Mouse (Mus musculus) megakaryocyte, adult 5-6 weeks (primary cell): Measurements from ENCODE around the gene Ghr. TPM values are rescaled to one million over a fixed set of nuclear protein-coding genes. Genes with fewer than 3 reads are reported as not detected.

ENCODE experiments used
- ATAC-seq: 2 replicates; pipeline ENCODE4 v1.8.0; 2016; ENCODE audit warnings: mild to moderate bottlenecking, inconsistent platforms; ENCODE audit not compliant: poor library complexity, severe bottlenecking
- total RNA-seq, 2 experiments: library from RNA; stranded (forward) in 1 of 2; stranded (reverse) in 1 of 2; fragments of 153-499, 151-499 nt in 1 of 2; fragments of 221-1000, 200-1000 nt in 1 of 2; gene quantifications; 2 replicates each; pipeline versions ENCODE4 v1.2.3 to v1.2.4; 2015 to 2017

The Ghr gene
- total RNA-seq, 2 experiments from 2014 or later: 1.0 to 1.1 TPM

DNA sequence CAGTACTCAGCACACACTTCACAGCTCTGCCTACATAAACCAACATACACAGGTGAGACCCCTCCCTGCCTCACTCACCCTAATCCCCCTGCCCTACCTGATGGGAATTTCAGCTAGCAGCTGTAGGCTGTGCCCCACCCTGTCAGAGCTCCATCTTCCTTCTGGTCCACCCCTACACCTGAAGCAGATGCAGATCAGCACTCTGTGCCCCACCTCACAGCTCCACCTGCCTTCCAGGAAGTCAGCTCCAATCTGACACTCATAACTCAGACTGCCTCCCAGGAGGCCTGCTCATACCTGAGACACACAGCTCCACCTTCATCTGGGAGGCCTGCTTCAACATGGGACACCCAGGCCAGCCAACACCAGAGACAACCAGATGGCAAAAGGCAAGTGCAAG is 192.6 kb downstream of the Ghr start:
- no peak for ATAC-seq

DNA sequence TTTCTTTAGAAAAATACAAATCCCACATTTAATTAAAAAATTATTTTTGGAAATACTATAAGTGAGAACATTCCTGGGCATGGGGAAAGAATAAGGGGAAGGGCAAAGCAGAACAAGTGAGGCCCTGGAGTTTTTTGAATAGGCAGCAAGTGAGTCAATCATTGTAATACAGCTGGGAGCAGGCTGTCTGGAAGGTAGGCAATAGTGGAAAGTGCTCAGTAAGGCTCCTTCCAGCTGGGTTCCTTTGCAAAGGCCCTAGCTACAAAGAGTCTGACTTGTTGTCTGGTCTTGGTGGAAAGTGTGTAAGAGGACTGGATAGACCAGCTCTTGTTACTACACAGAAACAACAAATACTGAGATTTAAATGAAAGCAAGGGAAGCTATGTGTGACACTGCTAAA is 194.3 kb downstream of the Ghr start:
- no peak for ATAC-seq

DNA sequence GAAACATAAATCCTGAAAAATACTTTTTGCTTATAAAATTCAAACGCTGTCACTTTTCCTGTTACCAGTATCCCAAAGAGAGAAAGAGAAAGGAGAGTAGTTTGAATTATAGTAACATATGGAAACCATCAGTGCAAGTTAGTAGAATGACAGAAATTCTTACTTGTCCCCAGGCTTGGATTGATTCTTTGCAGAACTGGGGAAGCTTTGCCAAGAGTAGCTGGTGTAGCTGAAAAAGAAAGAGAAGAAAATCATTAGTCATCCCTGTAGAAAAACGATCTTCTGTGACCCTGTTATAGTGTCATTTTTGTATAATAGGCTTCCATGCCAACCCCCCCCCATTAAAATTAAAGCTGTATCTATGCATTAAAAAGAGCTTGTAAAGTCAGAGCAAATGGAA is 194.8 kb downstream of the Ghr start:
- no peak for ATAC-seq

DNA sequence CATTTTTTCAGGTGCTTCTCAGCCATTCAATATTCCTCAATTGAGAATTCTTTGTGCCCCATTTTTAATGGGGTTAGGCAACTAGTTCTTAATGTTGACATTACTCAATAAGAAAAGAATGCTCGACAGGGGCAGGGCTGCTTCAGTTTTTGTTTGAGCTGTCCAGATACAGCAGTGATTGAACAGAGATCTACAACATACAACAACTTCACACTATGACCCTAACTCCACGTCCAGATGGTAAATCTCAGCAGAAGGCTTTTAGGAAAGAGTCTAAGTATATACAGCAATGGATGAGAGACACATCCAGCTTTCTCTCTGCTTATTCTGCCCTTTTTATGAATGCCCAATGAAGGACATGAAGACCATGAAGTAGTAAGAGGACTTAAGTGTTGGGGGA is 199.5 kb downstream of the Ghr start:
- ATAC-seq: no peak

DNA sequence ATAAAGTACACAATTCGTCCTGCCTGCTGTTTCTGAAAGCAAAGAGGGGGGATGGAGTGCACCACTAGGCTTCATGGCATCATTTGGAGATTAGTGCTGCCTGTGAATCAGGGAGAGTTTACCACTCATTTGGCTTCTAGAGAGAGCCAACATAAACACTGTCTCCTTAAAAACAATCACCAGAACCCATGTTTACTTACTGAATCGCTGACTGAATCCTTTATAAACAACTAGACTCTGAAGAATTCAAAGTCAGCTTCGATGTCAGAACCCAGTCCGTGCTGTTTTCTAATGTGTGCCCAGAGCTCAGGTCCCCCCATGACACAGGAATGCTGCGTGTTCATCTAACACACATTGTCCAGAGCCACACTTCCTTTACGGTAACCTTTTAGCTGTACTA is 201.9 kb downstream of the Ghr start:
- ATAC-seq: no peak

DNA sequence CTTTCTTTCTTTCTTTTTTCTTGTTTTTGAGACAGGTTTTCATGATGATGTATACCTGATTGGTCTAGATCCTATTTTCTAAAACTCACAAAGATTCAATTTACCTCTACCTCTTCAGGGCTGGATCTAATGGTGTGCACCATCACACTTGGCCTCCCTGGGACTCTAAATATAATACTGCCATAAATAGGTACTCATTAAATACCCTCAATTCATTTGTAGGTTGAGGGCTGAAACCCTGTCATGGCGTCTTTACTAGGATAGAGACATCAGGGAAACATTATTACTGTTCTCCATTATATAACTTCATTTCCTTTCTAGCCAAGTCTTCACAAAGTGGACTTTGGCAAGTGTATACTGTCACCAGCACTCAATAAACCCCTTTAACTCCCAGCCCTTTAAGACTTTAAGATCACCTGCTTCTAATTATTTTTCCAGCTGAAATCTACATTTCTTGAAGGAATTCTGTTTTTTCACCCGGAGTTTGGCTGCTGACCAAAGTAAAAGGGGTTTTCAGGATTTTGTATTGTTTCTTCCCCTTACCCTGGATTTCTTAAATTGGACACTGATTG is 214.9 kb downstream of the Ghr start:
- ATAC-seq: no peak

DNA sequence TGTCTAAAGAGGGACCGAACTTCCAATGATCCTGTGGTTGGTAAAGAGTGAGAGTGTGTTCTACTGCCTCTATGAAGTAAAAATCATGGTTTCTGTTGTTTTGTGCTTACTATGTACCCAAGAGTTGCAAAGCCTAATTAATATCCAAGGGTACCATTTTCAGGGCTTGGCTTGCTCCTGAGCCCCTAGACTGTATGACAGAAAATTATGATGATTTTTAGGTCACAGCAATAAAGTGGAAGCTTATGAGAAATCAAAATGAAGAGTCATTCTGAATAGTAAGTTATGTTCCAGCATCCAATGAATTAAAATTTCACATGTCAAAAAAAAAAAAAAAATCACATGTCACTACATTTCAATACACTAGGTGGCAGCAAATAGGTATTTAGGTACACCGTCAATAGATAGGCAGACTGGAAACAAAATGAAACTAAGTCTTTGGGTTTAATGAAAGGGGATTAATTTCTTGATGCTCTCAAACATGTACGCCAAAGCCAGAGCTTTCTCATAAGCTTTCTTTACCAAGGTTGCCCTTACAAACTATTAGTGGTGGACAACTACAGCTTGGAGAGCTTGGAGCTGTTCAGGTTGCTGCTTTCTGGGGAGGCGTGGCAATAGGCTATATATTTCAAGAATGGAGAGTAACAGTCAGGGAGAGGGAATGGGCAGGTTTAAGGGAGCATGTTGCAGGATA is 227.1 kb downstream of the Ghr start:
- ATAC-seq: no peak

DNA sequence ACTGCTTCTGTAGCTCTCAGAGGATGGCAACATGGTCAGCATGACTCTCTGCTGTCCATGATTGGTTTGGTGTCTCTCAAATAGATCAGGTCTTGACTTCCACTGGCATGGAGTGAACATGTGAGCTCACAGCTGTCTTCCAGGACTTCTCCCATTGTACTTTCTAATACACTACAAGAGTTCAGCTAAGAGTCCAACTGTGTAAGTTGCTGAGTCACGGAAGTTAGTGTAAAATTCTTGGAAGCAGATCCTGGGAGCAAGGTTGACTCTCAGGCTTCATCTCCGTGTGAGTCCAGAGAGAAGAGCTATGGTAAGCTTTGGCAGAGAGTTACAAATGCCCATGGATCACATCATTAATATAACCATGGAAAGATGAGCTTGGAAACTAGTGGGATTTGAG is 229.6 kb downstream of the Ghr start:
- ATAC-seq: no peak

DNA sequence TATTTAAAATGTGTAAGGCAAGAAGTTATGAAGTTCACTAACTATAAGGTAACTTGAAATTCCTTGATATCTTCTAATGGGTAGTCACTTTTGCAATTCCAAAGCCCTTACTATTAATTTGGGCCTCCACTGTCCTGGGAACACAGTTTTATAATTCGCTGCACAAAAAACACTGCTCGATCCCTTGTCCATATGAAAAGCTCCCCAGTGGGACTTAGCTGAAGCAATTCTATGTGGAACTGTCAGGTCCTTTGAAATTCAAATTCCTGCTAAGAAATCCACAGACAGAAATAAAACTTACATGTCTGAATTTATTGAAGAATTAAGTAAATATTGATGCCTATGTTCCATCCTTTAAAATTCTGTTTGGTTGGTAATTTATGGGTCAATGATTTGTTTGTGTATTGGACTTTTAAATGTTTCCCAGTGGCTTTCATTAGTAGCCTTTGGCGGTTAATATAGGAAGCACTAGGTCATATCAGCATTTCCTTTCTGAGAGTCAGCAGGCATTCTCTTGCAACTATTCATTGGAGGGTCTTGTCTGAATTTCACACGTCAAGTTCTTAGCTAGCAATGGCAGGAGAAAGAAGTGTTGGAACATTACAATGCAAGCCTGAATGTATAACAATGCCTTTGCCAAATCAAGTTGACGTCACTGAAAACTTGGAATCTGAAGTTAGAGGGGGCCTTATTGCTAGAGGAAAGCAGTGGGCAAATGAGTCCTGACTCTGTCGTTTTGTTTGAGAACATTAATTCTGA is 233.8 kb downstream of the Ghr start:
- ATAC-seq: no peak

DNA sequence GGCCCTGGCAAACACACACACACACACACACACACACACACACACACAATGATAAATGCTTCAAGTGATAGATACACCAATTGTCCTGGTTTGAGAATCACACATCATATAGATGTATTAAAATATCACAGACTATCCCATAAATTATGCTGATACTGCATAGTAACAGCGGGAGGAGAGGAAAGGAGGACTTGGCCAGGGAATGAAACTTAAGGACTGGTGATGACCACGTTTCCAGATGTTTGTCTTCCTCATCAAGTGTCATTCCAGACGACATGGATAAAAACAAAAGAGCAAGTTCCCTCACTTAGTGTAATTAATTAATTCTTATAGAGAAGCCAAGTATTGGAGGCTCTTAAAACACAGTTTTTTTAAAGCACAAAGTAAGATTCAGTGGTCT is 236.6 kb downstream of the Ghr start:
- ATAC-seq: no peak

DNA sequence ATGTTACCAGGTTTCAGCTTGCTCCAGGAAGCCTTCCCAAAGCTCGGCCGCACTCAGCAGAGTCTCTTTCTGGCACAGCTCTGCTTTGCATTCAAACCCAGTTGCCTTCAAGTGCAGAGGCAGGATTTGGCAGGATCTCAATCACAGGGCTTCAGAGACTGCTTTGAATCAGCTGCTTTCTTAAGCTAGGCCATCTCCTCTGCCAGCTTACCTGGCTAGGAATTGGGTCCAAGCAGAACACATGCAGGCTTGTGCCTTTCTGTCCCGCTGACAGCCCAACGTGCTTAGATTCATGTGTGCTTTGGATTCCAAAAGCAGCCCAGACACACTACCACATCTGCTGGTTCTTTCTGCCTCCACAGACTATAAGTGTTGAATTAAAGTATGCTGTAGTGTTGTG is 238.7 kb downstream of the Ghr start:
- no peak for ATAC-seq

DNA sequence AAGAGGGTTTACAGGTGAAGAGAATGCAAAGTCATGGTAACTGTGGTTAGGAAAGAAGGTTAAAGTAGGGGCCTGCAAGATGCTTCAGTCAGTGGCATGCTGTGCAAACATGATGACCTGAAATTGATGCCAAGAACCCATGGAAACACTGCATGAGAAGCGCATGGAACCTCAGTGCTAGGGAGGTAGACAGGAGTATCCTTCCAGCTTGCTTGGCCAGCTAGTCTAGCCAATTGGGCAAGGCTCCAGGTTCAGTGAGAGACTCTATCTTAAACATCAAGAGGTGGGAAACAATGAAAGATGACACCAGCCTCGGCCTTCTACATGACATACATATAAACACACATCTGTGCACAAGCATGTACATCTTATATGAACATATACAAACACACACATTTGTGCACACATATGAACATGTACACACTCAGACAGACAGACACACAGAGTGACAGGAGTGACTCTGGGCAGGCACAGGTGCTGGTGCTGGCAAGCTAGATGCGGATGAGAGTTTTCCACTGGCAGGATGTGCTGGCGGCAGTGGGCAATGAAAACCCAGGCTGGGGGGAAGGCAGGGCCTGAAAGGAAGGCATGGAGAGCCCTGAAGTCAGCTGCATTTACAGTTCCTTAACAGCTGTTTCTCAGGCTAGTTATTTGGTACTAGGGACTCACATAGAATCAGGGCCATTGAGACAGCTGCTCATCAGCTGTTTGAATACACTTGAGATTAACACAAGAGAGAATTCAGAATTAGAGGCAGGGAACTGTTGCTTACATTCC is 241.3 kb downstream of the Ghr start:
- ATAC-seq: no peak

DNA sequence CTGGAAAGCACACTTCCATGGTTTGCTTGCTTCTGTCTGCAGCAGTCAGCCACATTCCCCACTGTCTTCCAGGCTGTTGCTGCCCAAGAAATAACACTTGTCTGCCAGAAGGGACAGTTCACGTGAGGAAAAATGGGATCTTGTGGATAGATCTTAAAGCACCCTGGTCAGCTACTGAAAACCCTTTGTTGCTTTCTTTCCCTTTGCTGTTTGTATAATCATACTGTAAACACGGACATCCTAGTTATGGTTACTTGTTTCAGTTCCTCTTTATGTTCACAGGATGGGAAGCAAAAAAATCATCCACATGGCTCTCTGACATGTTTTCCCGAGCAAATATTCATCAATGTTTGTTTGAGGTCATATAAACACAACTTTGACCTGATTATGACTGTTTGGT is 243.4 kb downstream of the Ghr start:
- no peak for ATAC-seq

DNA sequence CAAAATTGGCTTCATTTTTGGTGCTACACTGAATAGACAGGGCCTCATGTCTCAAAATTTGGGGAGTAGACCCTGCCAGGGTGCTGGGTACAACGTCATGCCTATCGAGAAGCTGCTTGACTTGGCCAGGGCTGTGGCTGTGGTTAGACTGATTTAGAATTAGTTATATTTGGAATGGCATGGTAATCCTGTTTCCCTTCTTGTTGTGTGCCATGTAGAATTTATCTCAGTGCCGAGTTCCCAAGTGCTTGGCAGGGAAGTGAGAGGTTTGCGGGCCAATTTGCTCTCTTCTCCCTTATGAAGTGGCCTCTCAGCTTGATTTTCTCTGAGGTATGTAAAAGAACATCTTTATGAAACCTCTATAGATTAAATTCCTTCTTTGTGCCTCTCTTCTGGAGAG is 250.8 kb downstream of the Ghr start:
- no peak for ATAC-seq

DNA sequence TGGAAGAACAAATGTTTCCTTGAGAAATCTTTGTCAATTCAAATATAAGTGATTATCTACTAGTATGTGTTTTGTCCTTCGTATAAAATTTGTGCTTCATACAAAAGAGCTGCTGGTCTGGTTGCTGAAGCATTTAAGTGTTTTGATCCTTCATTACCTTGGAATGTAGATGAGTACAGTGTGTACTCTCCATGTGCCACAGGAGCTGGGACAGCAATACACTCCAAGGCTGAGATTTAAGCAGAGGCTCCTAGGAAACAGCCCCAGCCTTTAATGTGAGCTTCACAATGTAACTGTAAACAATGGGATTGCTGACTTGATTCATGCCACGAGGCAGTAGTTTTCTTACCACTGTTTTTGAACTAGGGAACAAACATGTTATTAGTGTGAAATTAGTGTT is 251.5 kb downstream of the Ghr start:
- ATAC-seq: no peak

DNA sequence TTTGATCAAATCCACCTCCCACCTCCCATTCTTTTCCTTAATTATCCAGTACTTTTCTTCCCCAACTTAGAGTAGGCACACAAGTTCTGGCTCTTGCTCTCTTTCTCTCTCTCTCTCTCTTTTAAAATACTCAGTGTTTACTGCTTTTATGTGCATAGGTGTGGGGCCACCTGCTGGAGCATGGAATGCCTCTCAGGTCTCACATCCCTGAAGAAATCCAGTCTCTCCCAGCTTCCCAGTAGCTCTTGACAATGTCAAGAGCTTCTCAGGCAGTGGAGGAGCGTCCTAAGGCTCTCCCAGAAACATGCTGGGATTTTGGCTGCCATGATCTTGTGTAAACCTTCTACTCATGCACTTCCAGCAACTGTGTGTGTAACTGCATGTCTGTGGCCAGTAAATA is 253.0 kb downstream of the Ghr start:
- ATAC-seq: no peak

DNA sequence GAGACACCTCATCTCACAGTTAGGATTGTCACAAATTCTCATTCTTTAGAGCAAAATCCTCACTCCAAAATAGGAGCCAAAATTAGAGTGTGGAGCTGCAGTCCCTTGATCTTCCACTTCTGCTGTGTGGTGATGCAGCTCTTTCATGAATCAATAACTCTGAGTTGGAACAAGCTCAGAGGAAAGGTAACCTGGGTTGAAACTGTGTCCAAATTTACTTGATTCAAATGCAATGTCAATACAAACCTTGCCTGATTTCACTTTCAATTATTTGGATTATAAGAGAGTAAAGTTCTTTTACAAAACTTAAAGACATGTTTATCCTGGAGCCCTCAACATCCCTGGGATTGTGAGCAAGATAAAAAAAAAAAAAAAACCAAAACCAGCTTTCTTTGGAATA is 260.3 kb downstream of the Ghr start:
- no peak for ATAC-seq

DNA sequence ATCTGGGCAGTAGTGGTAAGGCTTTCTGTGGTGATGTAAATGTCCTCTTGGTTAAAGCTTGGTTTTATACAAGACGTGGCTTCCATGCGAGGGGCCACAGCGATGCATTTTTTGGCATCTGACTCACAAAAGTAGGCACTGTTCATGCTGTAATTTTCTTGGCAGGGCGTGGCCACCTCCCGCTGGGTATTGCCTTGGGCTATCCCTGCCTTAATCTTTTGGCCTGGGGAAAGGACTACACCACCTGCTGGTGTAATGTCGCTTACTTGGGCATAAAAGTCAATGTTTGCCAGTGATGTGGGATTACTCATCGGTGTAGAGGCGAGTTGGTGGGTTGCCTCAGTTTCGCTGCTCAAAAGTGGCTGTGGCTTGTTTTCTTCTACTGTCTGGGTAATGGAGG is 263.4 kb downstream of the Ghr start:
- no peak for ATAC-seq

DNA sequence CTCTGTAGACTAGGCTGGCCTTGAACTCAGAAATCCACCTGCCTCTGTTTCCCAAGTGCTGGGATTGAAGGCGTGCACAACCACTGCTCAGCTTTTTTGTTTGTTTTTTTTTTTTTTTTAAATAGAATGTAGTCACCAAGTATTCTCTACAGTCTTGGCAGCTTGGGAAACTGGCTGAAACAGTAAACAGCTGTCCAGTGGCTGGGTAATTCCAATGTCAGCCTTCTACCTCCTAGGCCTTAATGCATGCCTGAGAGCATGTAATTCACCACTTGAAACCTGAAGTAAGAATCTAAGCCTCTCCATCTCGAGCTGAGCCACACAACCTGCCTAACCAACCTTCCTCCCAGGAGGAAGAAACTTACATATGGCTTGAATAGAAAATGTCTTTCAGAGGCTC is 266.7 kb downstream of the Ghr start:
- no peak for ATAC-seq

DNA sequence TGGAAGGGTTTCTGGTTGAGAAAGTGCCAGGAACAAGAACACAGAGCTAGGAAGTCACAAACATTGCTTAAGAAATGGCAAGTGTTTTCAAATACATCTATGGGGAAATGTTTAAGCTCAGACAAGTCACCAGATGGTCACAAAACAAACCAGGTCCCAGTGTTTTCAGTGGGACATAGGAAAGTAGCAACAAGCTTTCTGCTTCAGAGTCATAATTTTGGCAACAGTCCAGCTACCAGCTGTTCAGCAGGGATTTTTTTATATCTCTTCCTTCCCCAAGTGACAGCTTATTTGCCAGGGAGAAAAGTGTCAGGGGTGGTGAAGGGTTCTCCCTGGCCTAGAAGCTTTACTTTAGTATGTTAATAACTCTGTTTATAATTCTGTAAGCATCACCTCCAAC is 270.4 kb downstream of the Ghr start:
- no peak for ATAC-seq

DNA sequence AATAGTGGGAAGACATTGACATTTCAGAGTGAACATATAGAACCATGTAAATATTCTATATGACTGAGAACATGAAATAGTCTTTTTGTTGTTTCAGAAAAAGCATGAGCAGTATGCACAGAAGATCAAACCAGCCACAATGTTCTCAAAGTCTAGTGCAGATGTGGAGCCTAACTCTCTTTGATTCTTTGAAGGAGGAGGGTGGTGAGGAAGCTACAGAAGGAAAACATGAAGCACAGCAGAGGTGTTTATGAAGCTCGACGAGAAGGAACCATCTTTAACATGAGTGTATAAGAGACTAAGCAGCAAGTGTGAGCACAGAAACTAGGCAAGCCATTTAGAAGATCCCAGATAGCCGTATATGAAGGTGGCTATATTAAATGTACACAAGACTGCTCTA is 273.4 kb downstream of the Ghr start:
- ATAC-seq: no peak

DNA sequence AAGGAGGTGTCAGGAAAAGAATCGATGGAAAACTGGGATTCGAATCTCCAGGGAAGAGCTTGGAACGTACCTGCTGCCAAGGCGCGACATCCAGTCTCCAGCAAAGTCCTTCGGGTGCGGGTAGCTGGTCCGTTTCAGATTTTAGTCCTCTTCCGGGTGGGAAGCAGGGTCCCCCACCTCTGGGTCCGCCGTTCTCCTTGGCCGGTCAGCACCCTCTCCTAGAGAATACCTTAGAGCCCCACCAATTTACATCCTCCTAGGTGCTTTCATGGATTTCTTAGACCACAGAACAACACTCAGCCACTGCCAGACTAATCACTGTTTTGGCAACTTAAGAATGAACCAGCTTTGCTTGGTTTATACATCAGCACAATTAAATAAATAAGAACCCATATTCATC is 279.9 kb downstream of the Ghr start, which contains the start of gene Ccdc152:
Gene Ccdc152, minus strand, starts transcription at position 101 of the 400 bp plus-strand sequence.
- ATAC-seq: no peak
